Mouse (Mus musculus) forebrain, embryonic 14.5 days (tissue): ENCODE results near the gene Arrdc2. TPM values are rescaled to one million over a fixed set of nuclear protein-coding genes. Genes with fewer than 3 reads are reported as not detected.
A peak's percentile ranks its signal among the peaks of the same experiment; 100 is the strongest.

Experiments used
- ATAC-seq: fragments of 200-750 bp; cut with Nextera tagmentation; 2 replicates; pipeline ENCODE4 v1.8.0; 2017; ENCODE audit warnings: mild to moderate bottlenecking, moderate library complexity
- DNase-seq: peaks from one replicate; pipeline ENCODE4 v3.0.0-alpha.2; 2015; ENCODE audit warnings: low spot score
- H3K27ac ChIP-seq: fragments of 300-500 bp; sonication (generic); 2 replicates; pipeline ENCODE4 v1.5.1; 2014; ENCODE audit warnings: low read depth, mild to moderate bottlenecking, control low read depth, low read length, moderate library complexity
- H3K27me3 ChIP-seq: fragments of 300-500 bp; sonication (generic); replicated peaks from 2 replicates; pipeline ENCODE4 v1.6.1; 2014; ENCODE audit warnings: low read length, control low read depth, mixed read lengths; ENCODE audit not compliant: control insufficient read depth, insufficient read depth
- H3K36me3 ChIP-seq: fragments of 300-500 bp; sonication (generic); 2 replicates; pipeline ENCODE4 v1.6.1; 2014; ENCODE audit warnings: low read length, control low read depth; ENCODE audit not compliant: control insufficient read depth, insufficient read depth
- H3K4me1 ChIP-seq: fragments of 300-500 bp; sonication (generic); 2 replicates; pipeline ENCODE4 v1.6.1; 2014; ENCODE audit warnings: antibody characterized with exemption, low read length, control low read depth; ENCODE audit not compliant: control insufficient read depth, insufficient read depth
- H3K4me2 ChIP-seq: fragments of 300-500 bp; sonication (generic); 2 replicates; pipeline ENCODE4 v1.6.1; 2014; ENCODE audit warnings: mild to moderate bottlenecking, control low read depth, low read length
- H3K4me3 ChIP-seq: fragments of 300-500 bp; sonication (generic); 2 replicates; pipeline ENCODE4 v1.5.1; 2014; ENCODE audit warnings: low read depth, low read length, control low read depth
- H3K9ac ChIP-seq: fragments of 300-500 bp; sonication (generic); 2 replicates; pipeline ENCODE4 v1.6.1; 2014; ENCODE audit warnings: mild to moderate bottlenecking, low read length, control low read depth, moderate library complexity
- H3K9me3 ChIP-seq: fragments of 300-500 bp; sonication (generic); replicated peaks from 2 replicates; pipeline ENCODE4 v1.6.1; 2016; ENCODE audit warnings: low read length, control low read depth, mixed read lengths; ENCODE audit not compliant: control insufficient read depth
- WGBS: fragments of 180-500 bp; shearing (Covaris S2); extraction: QIAGEN DNeasy Blood & Tissue Kit; methylation state at CpG from one replicate; pipeline ENCODE4 v1.1.7; 2014; 5-methylcytosine and 5-hydroxymethylcytosine counted together
- polyA plus RNA-seq: library from polyadenylated mRNA; unstranded; fragments of >200 nt; fragmentation: Nextera tagmentation; extraction: Ambion mirVana; gene quantifications from 2 replicates; pipeline ENCODE4 v1.2.1, GENCODE M21; 2014

Gene Arrdc2
- polyA plus RNA-seq, 1 experiment from 2014 or later, result 7.4 TPM

DNA sequence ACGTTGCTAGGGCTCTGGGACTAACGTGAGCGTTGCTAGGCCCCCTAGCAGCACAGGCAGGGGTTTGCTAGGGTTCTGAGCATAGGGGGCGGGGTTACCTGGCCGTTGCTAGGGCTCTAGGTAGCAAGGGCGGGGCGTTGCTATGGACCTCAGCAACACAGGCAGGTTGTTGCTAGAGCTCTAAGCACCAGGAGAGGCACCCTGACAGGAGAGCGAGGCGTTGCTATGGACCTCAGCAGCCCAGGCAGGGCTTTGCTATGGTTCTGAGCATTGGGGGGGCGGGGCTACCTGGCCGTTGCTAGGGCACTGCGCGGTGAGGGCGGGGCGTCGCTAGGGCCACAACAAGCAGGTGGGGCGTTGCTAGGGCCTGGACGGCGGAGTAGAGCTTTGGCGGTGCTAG, 46.8 kb downstream of the Arrdc2 start:
- Histone ChIP-seq H3K27me3 (peaks cover 2% of the 10 kb centered on the region; the same call in 1 of the 2 replicates), H3K36me3 (peaks cover 18% of the 10 kb centered on the region; the same call in 1 of the 2 replicates), H3K4me2 (peak overlapping the region; percentile 75), H3K9ac (peak overlapping the region; percentile 78), H3K4me3 (peak overlapping the region; percentile 58), H3K4me1 (peaks cover 19% of the 10 kb centered on the region), H3K9me3 (no peaks in the 10 kb centered on the region), H3K27ac (peak overlapping the region; percentile 90)
- ATAC-seq (peak; percentile 31), DNase-seq (no peak)
- WGBS, result 0% methylated on average over 20 of the region's 20 CpGs

DNA sequence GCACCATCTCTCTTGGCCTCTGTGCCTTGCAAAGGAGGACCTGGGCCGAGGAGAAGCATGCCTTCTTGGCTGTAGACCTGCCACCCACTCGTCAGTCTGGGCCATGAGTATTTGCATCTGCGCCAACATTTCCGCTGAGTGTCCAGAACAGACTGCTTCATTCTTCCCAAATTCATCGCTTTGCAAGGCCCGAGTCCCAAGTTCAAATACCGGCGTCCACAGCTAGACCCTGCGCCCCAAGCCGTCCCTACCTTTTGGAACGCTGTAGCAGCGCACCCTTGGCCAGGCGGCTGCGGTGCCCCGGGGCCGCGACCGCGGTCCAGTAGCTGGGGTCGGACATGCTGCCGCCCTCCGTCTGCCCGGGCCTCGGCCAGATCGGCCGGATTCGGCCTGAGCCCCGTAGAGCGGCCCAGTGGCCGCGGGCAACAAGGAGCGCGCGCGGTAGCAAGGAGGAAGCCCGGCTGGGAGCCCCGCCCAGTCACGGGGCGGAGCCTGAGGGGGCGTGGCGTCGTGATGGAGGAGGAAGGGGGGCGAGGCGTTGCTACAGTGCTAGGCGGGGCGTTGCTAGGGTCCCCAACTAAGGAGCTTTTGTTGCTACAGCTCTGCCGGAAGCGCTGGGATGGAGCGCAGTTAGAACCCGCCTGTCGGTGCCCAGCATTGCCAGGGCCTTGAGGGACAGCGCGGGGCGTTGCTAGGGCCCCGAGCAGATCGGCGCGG, 47.4 kb downstream of the Arrdc2 start:
- H3K36me3 ChIP-seq, result peaks cover 24% of the 10 kb centered on the region
- peak overlapping the region; percentile 75 for H3K4me2 ChIP-seq
- H3K9ac ChIP-seq, result peak overlapping the region; percentile 78
- DNase-seq (peak; percentile 98), ATAC-seq (peak; percentile 86)
- H3K4me3 ChIP-seq, result peak overlapping the region; percentile 58
- H3K9me3 ChIP-seq, result no peaks in the 10 kb centered on the region
- WGBS, result 4% methylated on average over 58 of the region's 58 CpGs
- no peaks in the 10 kb centered on the region for H3K27me3 ChIP-seq
- H3K4me1 ChIP-seq, result peaks cover 18% of the 10 kb centered on the region
- peak overlapping the region; percentile 90 for H3K27ac ChIP-seq

GRCm38 (mm10) chr8:70791294-70791701, 48.2 kb downstream of the Arrdc2 start:
- no peak for DNase-seq
- no peaks in the 10 kb centered on the region for H3K9me3 ChIP-seq
- no peaks in the 10 kb centered on the region for H3K27me3 ChIP-seq
- 82% methylated on average over 7 of the region's 7 CpGs for WGBS
- peak overlapping the region; percentile 78 for H3K9ac ChIP-seq
- no peak overlapping the region for H3K27ac ChIP-seq
- peaks cover 15% of the 10 kb centered on the region for H3K4me1 ChIP-seq
- H3K36me3 ChIP-seq, result peaks cover 32% of the 10 kb centered on the region
- peak overlapping the region; percentile 58 for H3K4me3 ChIP-seq
- no peak for ATAC-seq
- H3K4me2 ChIP-seq, result peak overlapping the region; percentile 75

DNA sequence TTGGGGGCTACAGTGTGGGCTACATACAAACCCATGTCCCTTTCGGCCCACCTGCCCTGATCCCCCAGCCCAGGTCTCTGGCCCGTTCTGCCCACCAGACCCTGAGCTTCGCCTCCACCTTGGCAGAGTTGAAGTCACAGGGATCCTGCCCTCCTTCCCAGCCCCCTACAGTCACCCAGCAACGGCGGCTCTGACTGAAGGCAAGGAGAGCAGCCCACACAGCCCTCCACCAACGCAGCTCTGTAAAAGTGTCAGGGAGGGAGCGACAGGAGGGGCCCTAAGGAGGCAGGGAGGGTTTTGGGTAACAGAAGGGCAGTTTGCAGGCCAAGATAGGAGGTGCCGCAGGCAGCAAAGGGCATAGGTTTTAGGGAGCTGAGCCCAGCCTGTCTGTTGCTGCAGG, 48.7 kb downstream of the Arrdc2 start:
- no peak overlapping the region for H3K4me3 ChIP-seq

GRCm38 (mm10) chr8:70789046-70789445, 50.5 kb downstream of the Arrdc2 start:
- Histone ChIP-seq H3K4me1 (peaks cover 15% of the 10 kb centered on the region), H3K9me3 (no peaks in the 10 kb centered on the region), H3K4me3 (no peak overlapping the region), H3K4me2 (no peak overlapping the region), H3K9ac (0 out of 2 replicates have a peak overlapping the region, but pooled peaks have one; percentile 17), H3K36me3 (peaks cover 54% of the 10 kb centered on the region), H3K27me3 (no peaks in the 10 kb centered on the region), H3K27ac (no peak overlapping the region)
- DNase-seq (no peak), ATAC-seq (no peak)
- WGBS, result 86% methylated on average over 10 of the region's 10 CpGs

More for the DNA sequence above, 48.7 kb downstream of the Arrdc2 start:
- peaks cover 15% of the 10 kb centered on the region for H3K4me1 ChIP-seq
- H3K27ac ChIP-seq, result no peak overlapping the region
- H3K4me2 ChIP-seq, result peak overlapping the region; percentile 75
- ATAC-seq, result no peak
- peak overlapping the region; percentile 43 for H3K9ac ChIP-seq
- peaks cover 36% of the 10 kb centered on the region for H3K36me3 ChIP-seq
- 63% methylated on average over 8 of the region's 8 CpGs for WGBS
- DNase-seq, result no peak
- H3K9me3 ChIP-seq, result no peaks in the 10 kb centered on the region
- no peaks in the 10 kb centered on the region for H3K27me3 ChIP-seq

DNA sequence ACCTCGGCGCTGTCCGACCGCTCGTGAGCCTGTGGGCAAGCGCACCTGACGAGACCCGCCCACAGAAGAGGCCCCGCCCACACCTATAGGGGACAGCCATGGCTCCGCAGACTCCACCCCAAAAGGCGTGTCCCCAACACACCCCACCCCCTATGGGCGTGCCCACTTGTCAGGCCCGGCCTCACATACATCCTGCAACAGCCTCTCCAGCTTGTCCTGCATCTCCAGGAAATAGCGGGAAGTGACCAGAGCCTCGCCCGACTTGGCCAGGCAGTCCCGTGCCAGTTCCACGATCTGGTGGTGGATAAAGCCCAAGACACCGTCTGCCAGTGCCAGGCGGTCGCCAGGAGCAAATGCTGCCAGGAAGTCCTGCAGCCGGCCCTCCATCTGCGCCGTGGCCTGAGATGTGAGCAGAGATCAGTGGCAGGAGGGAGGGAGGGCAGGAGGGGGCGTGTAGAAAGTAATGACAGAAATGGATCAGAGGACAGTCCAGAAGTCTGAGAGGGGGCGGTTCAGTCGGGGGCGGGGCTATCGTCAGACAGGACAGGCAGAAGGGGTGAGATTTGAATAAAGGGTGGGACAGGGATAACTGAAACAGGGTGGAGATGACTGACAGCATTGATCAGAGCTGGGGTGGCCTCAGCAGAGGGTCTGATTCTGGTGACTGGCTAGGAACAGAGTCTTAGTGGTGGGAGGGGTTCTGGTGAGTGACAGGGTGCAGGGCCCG, 51.4 kb downstream of the Arrdc2 start:
- peaks cover 14% of the 10 kb centered on the region for H3K4me1 ChIP-seq
- DNase-seq, result no peak
- no peaks in the 10 kb centered on the region for H3K27me3 ChIP-seq
- no peak for ATAC-seq
- H3K36me3 ChIP-seq, result peaks cover 64% of the 10 kb centered on the region
- WGBS, result 24% methylated on average over 30 of the region's 30 CpGs
- no peak overlapping the region for H3K9ac ChIP-seq
- H3K27ac ChIP-seq, result no peak overlapping the region
- H3K4me3 ChIP-seq, result no peak overlapping the region
- H3K4me2 ChIP-seq, result no peak overlapping the region
- H3K9me3 ChIP-seq, result no peaks in the 10 kb centered on the region

DNA sequence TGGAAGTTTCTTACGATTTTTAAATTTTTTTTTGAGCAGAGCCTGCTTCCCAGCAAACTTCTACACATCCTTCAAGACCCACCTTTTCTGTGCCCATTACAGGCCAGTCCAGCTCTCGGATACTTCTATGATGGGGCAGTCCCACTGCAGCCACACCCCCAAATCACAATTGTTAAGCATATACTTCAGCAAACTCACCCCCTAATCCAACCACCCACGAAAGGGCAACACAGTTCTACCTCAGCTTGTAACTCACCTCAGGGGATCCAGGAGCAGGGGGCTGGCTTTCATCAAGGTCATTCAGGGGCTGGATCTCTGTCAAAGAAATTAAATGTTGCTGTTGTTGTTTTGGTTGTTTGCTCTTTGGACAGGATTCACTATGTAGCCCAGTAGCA, 52.5 kb downstream of the Arrdc2 start:
- H3K4me3 ChIP-seq, result no peak overlapping the region
- no peak for DNase-seq
- no peak overlapping the region for H3K9ac ChIP-seq
- no peak overlapping the region for H3K27ac ChIP-seq
- H3K4me2 ChIP-seq, result no peak overlapping the region
- H3K4me1 ChIP-seq, result peaks cover 9% of the 10 kb centered on the region
- peaks cover 68% of the 10 kb centered on the region for H3K36me3 ChIP-seq
- WGBS, result 94% methylated on average over 3 of the region's 3 CpGs
- no peaks in the 10 kb centered on the region for H3K27me3 ChIP-seq
- no peak for ATAC-seq
- no peaks in the 10 kb centered on the region for H3K9me3 ChIP-seq

GRCm38 (mm10) chr8:70786291-70787050, 53.0 kb downstream of the Arrdc2 start:
- ATAC-seq, result no peak
- H3K9me3 ChIP-seq, result no peaks in the 10 kb centered on the region

More at GRCm38 (mm10) chr8:70786291-70787050, 53.0 kb downstream of the Arrdc2 start:
- Histone ChIP-seq H3K27ac (no peak overlapping the region), H3K36me3 (peaks cover 74% of the 10 kb centered on the region), H3K4me1 (peaks cover 7% of the 10 kb centered on the region), H3K4me2 (no peak overlapping the region), H3K9ac (no peak overlapping the region), H3K4me3 (no peak overlapping the region), H3K27me3 (no peaks in the 10 kb centered on the region)
- WGBS, result 85% methylated on average over 25 of the region's 25 CpGs
- DNase-seq, result no peak
